In genomic region chr11:72011955-72012354, GRCm38 (mm10) we compare ENCODE assay signal across 17 mouse cellular contexts. TPM values are rescaled to one million over a fixed set of nuclear protein-coding genes. Genes with fewer than 3 reads are reported as not detected.
DNase-seq lines count a peak whose midpoint lies in the region; ATAC-seq lines count a peak whose summit lies in the region.
"Had no signal": no experiment of that assay in that cellular context is flagged by ENCODE, and none has a peak within 500 bp of the region (broad histone marks: within the 10 kb centered on the region; RNA-seq: fewer than 3 reads in every experiment).

No protein-coding gene starts in this region.

- H3K9ac ChIP-seq in kidney, embryonic 15.5 days: no peak overlapping the region
- H3K9ac ChIP-seq: liver, embryonic 14.5 days had no signal

- H3K4me2 ChIP-seq in kidney, embryonic 15.5 days: no peak overlapping the region

- ATAC-seq in kidney, embryonic 15.5 days (replicated peaks; ENCODE audit: low FRiP score): no peak

- H3K4me3 ChIP-seq in kidney, embryonic 15.5 days (replicated peaks): no peak overlapping the region
- no peak overlapping the region for H3K4me3 ChIP-seq in midbrain, embryonic 10.5 days
- H3K4me3 ChIP-seq: limb, embryonic 10.5 days had no signal

- H3K4me1 ChIP-seq in kidney, embryonic 15.5 days: peaks cover 10% of the 10 kb centered on the region
- peaks cover 31% of the 10 kb centered on the region for H3K4me1 ChIP-seq in midbrain, embryonic 10.5 days

- H3K27me3 ChIP-seq in kidney, embryonic 15.5 days: peaks cover 30% of the 10 kb centered on the region; the same call in 1 of the 2 replicates
- H3K27me3 ChIP-seq in midbrain, embryonic 10.5 days (ENCODE audit: low read depth, poor library complexity, severe bottlenecking): peaks cover 5% of the 10 kb centered on the region; the same call in 1 of the 2 replicates

- H3K36me3 ChIP-seq in kidney, embryonic 15.5 days: no peaks in the 10 kb centered on the region
- no peaks in the 10 kb centered on the region for H3K36me3 ChIP-seq in midbrain, embryonic 10.5 days
- H3K36me3 ChIP-seq: limb, embryonic 10.5 days had no signal

- 0 out of 2 replicates have a peak overlapping the region, but pooled peaks have one; percentile 28 for H3K27ac ChIP-seq in kidney, embryonic 15.5 days
- peak overlapping the region; percentile 9; the same call in 1 of the 2 replicates for H3K27ac ChIP-seq in midbrain, embryonic 10.5 days (replicated peaks)
- H3K27ac ChIP-seq: limb, embryonic 10.5 days; liver, embryonic 14.5 days had no signal

- intact Hi-C loops in left cerebral cortex, postnatal 10 days (cut with DNase I): no loop called here

- H3K9me3 ChIP-seq in kidney, embryonic 15.5 days (replicated peaks): no peaks in the 10 kb centered on the region
- no peaks in the 10 kb centered on the region for H3K9me3 ChIP-seq in midbrain, embryonic 10.5 days (replicated peaks)
- H3K9me3 ChIP-seq: limb, embryonic 10.5 days had no signal

- WGBS in kidney, embryonic 15.5 days: 85% methylated on average over 1 of the region's 1 CpGs
- 81% methylated on average over 1 of the region's 1 CpGs for WGBS in midbrain, embryonic 10.5 days

- no peak for DNase-seq in kidney, adult 9 months
- peak; percentile 39 to 42 for DNase-seq in gastrocnemius, adult 8-10 months (ENCODE audit: low spot score in 2 of 2)
- no peak for DNase-seq in midbrain, embryonic 10.5 days (ENCODE audit: low spot score)
- peak; percentile 66 for DNase-seq in skeletal muscle tissue, adult 2 months (ENCODE audit: low read depth, low spot score)
- no peak for DNase-seq in adrenal gland, postnatal 36 days
- no peak for DNase-seq in urinary bladder, postnatal 25 days (ENCODE audit: low spot score)
- no peak for DNase-seq in left cerebral cortex, postnatal 10 days (ENCODE audit: extremely low spot score in 1 of 2, low spot score in 2 of 2)
- DNase-seq: adrenal gland, adult 2 months; cerebellum, adult 9-11 months; kidney, postnatal 25 days; layer of hippocampus, postnatal 36 days; lung, postnatal 14 days; thymus, postnatal 25 days had no signal

RNA-seq across cellular contexts. Expression of gene Aipl1, which starts 25.4 kb away (rescaled TPM):
- polyA plus RNA-seq in kidney, embryonic 15.5 days (2015; fragmentation: Nextera tagmentation; extraction: Ambion mirVana): 0.30 and 0.38 TPM in 2 replicates
- not detected for total RNA-seq in gastrocnemius, adult 8-10 months (2022)
- 0.67 and 0.97 TPM in 2 replicates for polyA plus RNA-seq in midbrain, embryonic 10.5 days (2016; fragmentation: Nextera tagmentation; extraction: Ambion mirVana)
- not detected for total RNA-seq in adrenal gland, postnatal 36 days (2021)
- total RNA-seq in left cerebral cortex, postnatal 10 days (2021): under 1 TPM in 1 of 2 experiments, not detected in 1; 0.24 TPM
- total RNA-seq: adrenal gland, adult 2 months; layer of hippocampus, postnatal 36 days had no signal
- polyA plus RNA-seq: stomach, embryonic 14.5 days had no signal

RNA-seq across cellular contexts. Expression of gene Pimreg, which starts 29.9 kb away (rescaled TPM):
- polyA plus RNA-seq in kidney, embryonic 15.5 days (2015; fragmentation: Nextera tagmentation; extraction: Ambion mirVana): 122 and 131 TPM in 2 replicates
- not detected for total RNA-seq in gastrocnemius, adult 8-10 months (2022)
- 251 and 280 TPM in 2 replicates for polyA plus RNA-seq in midbrain, embryonic 10.5 days (2016; fragmentation: Nextera tagmentation; extraction: Ambion mirVana)
- total RNA-seq in adrenal gland, postnatal 36 days (2021): 1 to 10 TPM; 3.6 to 5.1 TPM
- 1 to 10 TPM; 2.8 to 3.7 TPM for total RNA-seq in left cerebral cortex, postnatal 10 days (2021)

Comparison
In these comparisons a context has a peak if more than half of its experiments do, and no peak if none do; other contexts are left out.
1. DNase-seq: peak in gastrocnemius, adult 8-10 months (2 of 2) and skeletal muscle tissue, adult 2 months (single experiment); none in kidney, adult 9 months (single experiment), midbrain, embryonic 10.5 days (single experiment), adrenal gland, postnatal 36 days (0 of 2), urinary bladder, postnatal 25 days (single experiment) and left cerebral cortex, postnatal 10 days (0 of 2).